Mouse (Mus musculus): ENCODE measurements around the gene Nlrp4f. TPM values are rescaled to one million over a fixed set of nuclear protein-coding genes. Genes with fewer than 3 reads are reported as not detected.

Gene Nlrp4f
- not detected for total RNA-seq (2023)

DNA sequence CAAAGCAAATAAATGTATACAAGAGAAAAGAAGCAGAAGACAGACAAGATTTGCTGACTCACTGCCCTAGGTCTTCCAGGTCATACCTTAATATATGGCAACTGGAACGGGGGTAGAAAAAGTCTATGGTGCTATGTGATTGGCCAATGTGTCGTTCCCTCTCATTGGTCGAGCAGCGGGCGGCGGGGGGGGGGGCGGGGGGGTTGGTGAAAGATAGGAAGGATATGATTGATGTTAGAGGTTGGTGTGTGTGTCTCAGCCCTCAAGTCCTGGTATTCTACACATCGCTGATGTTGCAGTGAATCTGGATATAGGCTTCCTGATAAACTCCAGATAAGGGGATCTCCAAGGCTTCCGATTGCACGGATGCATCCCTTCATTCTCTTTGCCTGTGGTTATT is at the start of gene Nlrp4f:
Nlrp4f (minus strand) TSS at position 101 of the 400 bp plus-strand sequence.

DNA sequence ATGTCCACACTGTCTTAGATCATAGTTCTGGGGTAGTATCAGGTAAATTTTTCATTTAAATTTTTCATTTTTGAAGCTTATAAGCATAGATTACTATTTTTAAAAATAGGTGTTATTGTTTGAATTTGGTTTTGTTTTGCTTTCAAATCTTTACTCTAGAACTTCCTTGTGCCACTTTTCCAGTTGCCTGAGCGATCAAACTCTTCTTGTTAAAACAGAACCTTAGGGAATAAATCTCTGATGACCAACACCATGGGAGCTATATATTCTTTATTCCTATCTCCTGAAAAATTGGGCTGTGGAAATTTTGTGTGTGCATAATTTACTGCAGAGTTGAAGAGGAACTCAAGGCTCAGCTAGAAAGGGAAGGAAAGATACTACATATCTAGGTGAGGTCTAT is 55.8 kb downstream of the Nlrp4f start, which contains the start of gene Olfr466:
Olfr466 (plus strand) TSS at position 301 of the 400 bp plus-strand sequence.

DNA sequence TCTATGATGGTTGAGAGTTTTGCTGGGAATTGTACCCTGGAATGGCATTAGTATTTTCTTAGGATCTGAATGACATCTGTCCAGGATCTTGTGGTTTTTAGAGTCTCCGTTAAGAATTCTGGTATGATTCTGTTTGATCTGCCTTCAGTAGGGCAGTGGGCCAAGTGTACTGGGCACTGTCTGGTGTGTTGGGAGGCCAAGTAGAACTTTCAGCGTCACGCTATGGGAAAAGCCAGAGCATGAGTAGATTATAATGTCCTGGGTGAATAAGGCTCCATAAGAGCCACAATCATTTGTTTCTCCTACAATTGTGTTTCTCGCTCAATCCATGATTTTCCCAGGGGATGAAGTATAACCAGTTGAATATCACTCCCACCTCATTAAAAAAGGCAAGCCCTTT is 68.0 kb downstream of the Nlrp4f start, which contains the start of gene Olfr465-ps1:
Olfr465-ps1 (plus strand) TSS at position 301 of the 400 bp plus-strand sequence.

Other genes with a start within 250 kb of the Nlrp4f start
- gene Spata31d1c, start 172.9 kb downstream of the Nlrp4f start, total RNA-seq (2023), result not detected
- gene Prss47, start 153.2 kb downstream of the Nlrp4f start, total RNA-seq (2023), result not detected
- 10 to 100 TPM; 56.2 to 60.0 TPM for gene Mfsd14b, start 93.0 kb downstream of the Nlrp4f start, total RNA-seq (2023)
- not detected for gene Olfr465-ps1, start 67.9 kb downstream of the Nlrp4f start, total RNA-seq (2023)
- gene Olfr466, start 55.7 kb downstream of the Nlrp4f start, total RNA-seq (2023), result not detected
- gene Gm10775, start 53.6 kb upstream of the Nlrp4f start, total RNA-seq (2023), result under 1 TPM in 1 of 2 experiments, not detected in 1; 0.47 TPM
- 10 to 100 TPM; 48.0 to 48.5 TPM for gene Zfp369, start 72.8 kb upstream of the Nlrp4f start, total RNA-seq (2023)

Measured in B cell, adult 67 days (primary cell).